Mouse (Mus musculus) liver, embryonic 14.5 days (tissue): ENCODE measurements around the gene Ikzf2.

Source experiments
- CTCF ChIP-seq: IDR thresholded peaks from 2 replicates; pipeline ENCODE4 v1.5.1; 2016; ENCODE audit warnings: antibody characterized with exemption, low read depth, control low read depth
- EP300 ChIP-seq: IDR thresholded peaks from 2 replicates; pipeline ENCODE4 v1.6.1; 2016; ENCODE audit warnings: antibody characterized with exemption, low read depth

GRCm38 (mm10) chr1:69608846-69609245 lies 78.2 kb downstream of the Ikzf2 start:
- TF ChIP-seq EP300: no peak
- TF ChIP-seq CTCF: no peak
